Mouse (Mus musculus) mature B cell (primary cell): ENCODE measurements around the gene Gm38392.

Experiments used
- in situ Hi-C: fragments of 300-500 bp; cut with MboI; formaldehyde crosslinking; loops from 2 replicates; pipeline ENCODE4 v1.14.3; 2019

Gm38392 gene

GRCm38 (mm10) chr3:88200161-88200971 is 86.6 kb downstream of the Gm38392 start:
- in situ Hi-C loops: no loop called here

GRCm38 (mm10) chr3:88199541-88200110 is 87.4 kb downstream of the Gm38392 start:
- in situ Hi-C loops: no loop called here

- in situ Hi-C loops: no loop called here
Measured at GRCm38 (mm10) chr3:88198505-88199020, 88.4 kb downstream of the Gm38392 start.

- in situ Hi-C loops: no loop called here
Measured at GRCm38 (mm10) chr3:88197741-88198504, 89.1 kb downstream of the Gm38392 start.
